Mouse (Mus musculus) heart, postnatal 0 days (tissue): ENCODE measurements at regions not wholly inside any gene's neighbourhood (a gene's known extent, or its start where the extent isn't known, plus 50 kb on each side); places are given as distances from the start of the nearest gene placed in this dataset.

Source experiments
- CTCF ChIP-seq: IDR thresholded peaks from 2 replicates; pipeline ENCODE4 v1.5.1; 2016; ENCODE audit warnings: antibody characterized with exemption, control low read depth, low read depth
- EP300 ChIP-seq: IDR thresholded peaks from 2 replicates; pipeline ENCODE4 v1.6.1; 2016; ENCODE audit warnings: antibody characterized with exemption, low read depth

GRCm38 (mm10) chr3:149603865-149604264 is 613.5 kb upstream of the Adgrl2 start:
- no peak for TF ChIP-seq CTCF
- no peak for TF ChIP-seq EP300
